Mouse (Mus musculus) myocyte (in vitro differentiated cells): ENCODE data around the gene Gpatch3. TPM values are rescaled to one million over a fixed set of nuclear protein-coding genes. Genes with fewer than 3 reads are reported as not detected.

ENCODE experiments used
- H3K27me3 ChIP-seq: one replicate; pipeline ENCODE4 v1.6.1; 2011; ENCODE audit not compliant: control insufficient read depth, insufficient read depth, insufficient read length
- H3K36me3 ChIP-seq: one replicate; pipeline ENCODE4 v1.6.1; 2011; ENCODE audit not compliant: control insufficient read depth, insufficient read depth
- H3K4me2 ChIP-seq: one replicate; pipeline ENCODE4 v1.6.1; 2011; ENCODE audit warnings: low read depth, control low read depth
- H3K4me3 ChIP-seq: one replicate; pipeline ENCODE4 v1.5.1; 2011; ENCODE audit warnings: mild to moderate bottlenecking, control low read depth, moderate library complexity
- H3K79me2 ChIP-seq: one replicate; pipeline ENCODE4 v1.6.1; 2011; ENCODE audit not compliant: control insufficient read depth, insufficient read depth
- H3ac ChIP-seq: one replicate; pipeline ENCODE4 v1.6.1; 2011; ENCODE audit not compliant: control insufficient read depth, insufficient read length
- CEBPB ChIP-seq: IDR thresholded peaks from 2 replicates; pipeline ENCODE4 v1.6.1; 2011; ENCODE audit warnings: mild to moderate bottlenecking, moderate library complexity; ENCODE audit not compliant: poor library complexity, insufficient read depth, severe bottlenecking
- E2F4 ChIP-seq: IDR thresholded peaks from one replicate; pipeline ENCODE4 v1.6.1; 2011; ENCODE audit warnings: mild to moderate bottlenecking, control low read depth, moderate library complexity; ENCODE audit not compliant: insufficient read depth
- MAX ChIP-seq: IDR thresholded peaks from one replicate; pipeline ENCODE4 v1.6.1; 2011; ENCODE audit warnings: low read depth, mild to moderate bottlenecking, control low read depth
- MYOD1 ChIP-seq, 3 experiments: IDR thresholded peaks; one replicate each; pipeline ENCODE4 v1.6.1; 2011; ENCODE audit warnings: control low read depth in 2 of 3, low read depth in 2 of 3, mild to moderate bottlenecking in 2 of 3, moderate library complexity in 1 of 3; ENCODE audit not compliant: insufficient read length in 2 of 3, control insufficient read depth in 1 of 3
- MYOG ChIP-seq, 3 experiments: IDR thresholded peaks; one replicate each; pipeline ENCODE4 v1.6.1; 2011; ENCODE audit warnings: control low read depth in 2 of 3, low read depth in 2 of 3, mild to moderate bottlenecking in 2 of 3; ENCODE audit not compliant: insufficient read length in 2 of 3, control insufficient read depth in 1 of 3, insufficient read depth in 1 of 3
- POLR2A ChIP-seq: IDR thresholded peaks from one replicate; pipeline ENCODE4 v1.6.1; 2011; ENCODE audit warnings: low read depth, mild to moderate bottlenecking, control low read depth, moderate library complexity; ENCODE audit not compliant: insufficient read length
- POLR2AphosphoS2 ChIP-seq: IDR thresholded peaks from one replicate; pipeline ENCODE4 v1.6.1; 2011; ENCODE audit warnings: low read depth, control low read depth; ENCODE audit not compliant: insufficient read length
- REST ChIP-seq: IDR thresholded peaks from one replicate; pipeline ENCODE4 v1.6.1; 2011; ENCODE audit warnings: mild to moderate bottlenecking, control low read depth, moderate library complexity; ENCODE audit not compliant: insufficient read depth, insufficient read length
- SRF ChIP-seq: IDR thresholded peaks from one replicate; pipeline ENCODE4 v1.6.1; 2011; ENCODE audit warnings: low read depth; ENCODE audit not compliant: control insufficient read depth, insufficient read length
- TCF12 ChIP-seq: IDR thresholded peaks from one replicate; pipeline ENCODE4 v1.6.1; 2011; ENCODE audit warnings: mild to moderate bottlenecking, control low read depth; ENCODE audit not compliant: poor library complexity, insufficient read depth, severe bottlenecking
- TCF3 ChIP-seq: IDR thresholded peaks from one replicate; pipeline ENCODE4 v1.6.1; 2011; ENCODE audit warnings: low read depth, control low read depth; ENCODE audit not compliant: insufficient read length
- USF1 ChIP-seq: IDR thresholded peaks from one replicate; pipeline ENCODE4 v1.6.1; 2011; ENCODE audit warnings: low read depth, mild to moderate bottlenecking, control low read depth, moderate library complexity
- polyA plus RNA-seq: library from polyadenylated mRNA; unstranded; fragments of >200 nt; fragmentation: generic; extraction: Trizol; gene quantifications from one replicate; pipeline ENCODE4 v1.2.1, GENCODE M21; 2012; ENCODE audit warnings: missing spikeins

The Gpatch3 gene
- polyA plus RNA-seq, 1 experiment, result 4.1 TPM

DNA sequence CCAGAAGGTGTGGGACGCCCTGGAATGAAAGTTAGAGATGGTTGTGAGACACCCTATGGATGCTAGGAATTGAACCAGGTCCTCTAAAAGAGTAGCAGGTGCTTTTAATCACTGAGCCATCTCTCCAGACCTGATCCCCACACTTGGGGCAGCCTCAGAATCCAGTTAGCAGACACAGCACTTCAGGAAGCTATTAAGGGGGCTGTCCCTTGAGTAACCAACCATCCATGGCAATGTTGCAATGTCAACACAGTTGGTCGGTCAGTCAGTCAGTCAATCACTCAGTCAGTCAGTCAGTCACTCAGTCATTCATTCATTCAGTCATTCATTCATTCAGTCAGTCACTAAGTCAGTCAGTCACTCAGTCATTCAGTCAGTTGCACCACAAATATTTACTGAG lies 54.0 kb downstream of the Gpatch3 start:
- Histone ChIP-seq H3K36me3 (no peaks in the 10 kb centered on the region), H3K4me3 (no peak overlapping the region), H3K27me3 (no peaks in the 10 kb centered on the region), H3ac (no peak overlapping the region), H3K79me2 (peaks cover 33% of the 10 kb centered on the region), H3K4me2 (no peak overlapping the region)
- TF ChIP-seq CEBPB (no peak), MAX (no peak), USF1 (no peak), MYOG (IDR thresholded peaks at IDR 0.05; ENCODE audit: control insufficient read depth in 1 of 3, insufficient read depth in 1 of 3, insufficient read length in 2 of 3, low read depth in 2 of 3) (no peak), TCF12 (no peak), REST (no peak), SRF (no peak), POLR2A (no peak), E2F4 (no peak), MYOD1 (IDR thresholded peaks at IDR 0.05; ENCODE audit: control insufficient read depth in 1 of 3, insufficient read length in 2 of 3, low read depth in 2 of 3) (no peak)

- TF ChIP-seq SRF, result no peak
- TF ChIP-seq E2F4, result no peak
- no peak for TF ChIP-seq REST
- no peak for TF ChIP-seq MYOD1 (IDR thresholded peaks at IDR 0.05; ENCODE audit: control insufficient read depth in 1 of 3, insufficient read length in 2 of 3, low read depth in 2 of 3)
- no peak for TF ChIP-seq USF1
- TF ChIP-seq CEBPB, result no peak
- TF ChIP-seq POLR2A, result no peak
- TF ChIP-seq MYOG (IDR thresholded peaks at IDR 0.05; ENCODE audit: control insufficient read depth in 1 of 3, insufficient read depth in 1 of 3, insufficient read length in 2 of 3, low read depth in 2 of 3), result no peak
- TF ChIP-seq TCF12, result no peak
- TF ChIP-seq MAX, result no peak
- no peak for TF ChIP-seq TCF3
- no peak for TF ChIP-seq POLR2AphosphoS2
- Histone ChIP-seq H3ac (no peak overlapping the region), H3K36me3 (no peaks in the 10 kb centered on the region), H3K4me3 (no peak overlapping the region), H3K4me2 (no peak overlapping the region), H3K27me3 (no peaks in the 10 kb centered on the region), H3K79me2 (peaks cover 33% of the 10 kb centered on the region)
Observed at GRCm38 (mm10) chr4:133629191-133629590, 54.6 kb downstream of the Gpatch3 start.

DNA sequence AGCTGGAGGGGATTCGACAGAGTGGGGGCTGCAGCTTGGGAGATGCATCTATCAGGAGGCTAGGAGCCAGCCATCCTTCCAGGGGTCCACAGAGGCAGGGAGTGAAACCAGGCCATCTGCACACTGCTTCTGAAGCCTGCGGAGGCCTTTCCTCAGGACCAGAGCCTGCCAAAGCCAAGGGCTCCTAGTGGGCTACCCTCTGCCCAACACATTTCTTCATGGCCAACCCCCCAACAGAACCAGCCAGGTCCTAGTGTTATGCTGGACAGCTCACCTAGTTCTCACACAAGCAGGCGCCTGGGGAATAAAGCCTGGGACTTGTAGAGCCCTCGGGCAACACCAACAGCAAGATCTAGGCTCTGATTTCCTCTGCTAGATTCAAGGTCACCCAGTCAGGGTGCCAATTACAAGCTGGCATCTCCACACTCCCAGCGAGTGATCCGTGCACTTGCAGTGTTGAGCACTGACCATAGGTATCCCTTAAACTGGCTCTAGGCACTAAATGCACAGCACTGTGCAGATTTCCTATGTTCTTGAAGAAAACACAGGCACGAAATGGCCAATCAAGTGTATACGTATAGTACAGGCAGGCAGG lies 55.9 kb downstream of the Gpatch3 start:
- no peak overlapping the region for H3K4me3 ChIP-seq
- no peaks in the 10 kb centered on the region for H3K36me3 ChIP-seq
- H3K4me2 ChIP-seq, result no peak overlapping the region
- peaks cover 33% of the 10 kb centered on the region for H3K79me2 ChIP-seq
- H3K27me3 ChIP-seq, result no peaks in the 10 kb centered on the region
- no peak for TF ChIP-seq MYOG (IDR thresholded peaks at IDR 0.05; ENCODE audit: control insufficient read depth in 1 of 3, insufficient read depth in 1 of 3, insufficient read length in 2 of 3, low read depth in 2 of 3)
- no peak overlapping the region for H3ac ChIP-seq

- Histone ChIP-seq H3ac (no peak overlapping the region), H3K79me2 (peaks cover 33% of the 10 kb centered on the region), H3K4me3 (peak overlapping the region; percentile 46), H3K36me3 (no peaks in the 10 kb centered on the region), H3K4me2 (peak overlapping the region; percentile 91), H3K27me3 (no peaks in the 10 kb centered on the region)
- TF ChIP-seq SRF, result no peak
- no peak for TF ChIP-seq CEBPB
- TF ChIP-seq TCF12, result no peak
- no peak for TF ChIP-seq MYOG (IDR thresholded peaks at IDR 0.05; ENCODE audit: control insufficient read depth in 1 of 3, insufficient read depth in 1 of 3, insufficient read length in 2 of 3, low read depth in 2 of 3)
Observed at GRCm38 (mm10) chr4:133631071-133631768, 56.7 kb downstream of the Gpatch3 start.

DNA sequence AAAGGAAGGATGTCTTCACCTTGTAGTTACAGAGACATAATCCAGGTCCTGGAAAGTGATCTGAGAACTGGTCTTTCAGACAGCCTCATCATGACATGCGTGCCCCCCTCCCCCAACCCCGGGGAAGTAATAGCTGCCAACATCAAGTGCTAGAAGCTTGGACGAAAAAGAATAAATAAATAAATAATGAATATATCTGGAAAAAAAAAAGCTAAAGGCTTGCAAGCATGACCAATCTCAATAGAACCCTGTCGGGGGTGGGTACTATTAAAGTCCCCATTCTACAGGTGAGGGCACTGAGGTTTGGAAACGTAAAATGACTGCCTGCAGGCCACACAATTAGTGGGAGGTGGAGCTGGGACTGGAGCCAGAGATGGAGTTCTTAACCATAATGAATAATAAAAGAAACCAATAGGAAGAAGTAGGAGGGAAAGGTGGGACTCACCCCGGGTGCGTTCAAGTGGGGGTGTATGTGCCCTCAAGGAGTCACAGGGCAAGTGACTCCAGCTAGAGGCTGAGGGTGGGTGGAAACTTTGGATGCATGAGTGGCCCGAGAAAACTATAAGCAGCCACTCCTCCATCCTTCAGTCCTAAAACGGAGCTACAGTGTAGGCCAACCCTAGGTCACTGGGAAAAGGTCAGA lies 57.3 kb downstream of the Gpatch3 start:
- no peak for TF ChIP-seq MYOG (IDR thresholded peaks at IDR 0.05; ENCODE audit: control insufficient read depth in 1 of 3, insufficient read depth in 1 of 3, insufficient read length in 2 of 3, low read depth in 2 of 3)
- Histone ChIP-seq H3K4me3 (peak overlapping the region; percentile 46), H3K36me3 (no peaks in the 10 kb centered on the region), H3K4me2 (peak overlapping the region; percentile 91), H3ac (no peak overlapping the region), H3K79me2 (peaks cover 33% of the 10 kb centered on the region), H3K27me3 (no peaks in the 10 kb centered on the region)
